Mouse (Mus musculus) limb, embryonic 12.5 days (tissue): ENCODE data around the gene Wrap53. TPM values are rescaled to one million over a fixed set of nuclear protein-coding genes. Genes with fewer than 3 reads are reported as not detected.
A peak's percentile ranks its signal among the peaks of the same experiment; 100 is the strongest.

ENCODE experiments used
- ATAC-seq: fragments of 200-750 bp; cut with Nextera tagmentation; 2 replicates; pipeline ENCODE4 v1.8.0; 2017; ENCODE audit warnings: low read depth, moderate TSS enrichment; ENCODE audit not compliant: insufficient number of reproducible peaks, insufficient read depth, low FRiP score, low TSS enrichment
- H3K27ac ChIP-seq: fragments of 300-500 bp; sonication (generic); 2 replicates; pipeline ENCODE4 v1.5.1; 2016; ENCODE audit warnings: mild to moderate bottlenecking, moderate library complexity
- H3K27me3 ChIP-seq: fragments of 300-500 bp; sonication (generic); 2 replicates; pipeline ENCODE4 v1.6.1; 2016; ENCODE audit warnings: mild to moderate bottlenecking, moderate library complexity
- H3K36me3 ChIP-seq: fragments of 300-500 bp; sonication (generic); 2 replicates; pipeline ENCODE4 v1.6.1; 2016; ENCODE audit warnings: mild to moderate bottlenecking, moderate library complexity
- H3K4me1 ChIP-seq: fragments of 300-500 bp; sonication (generic); replicated peaks from 2 replicates; pipeline ENCODE4 v1.6.1; 2016
- H3K4me2 ChIP-seq: fragments of 300-500 bp; sonication (generic); 2 replicates; pipeline ENCODE4 v1.6.1; 2016; ENCODE audit warnings: mild to moderate bottlenecking, moderate library complexity
- H3K4me3 ChIP-seq: fragments of 300-500 bp; sonication (generic); replicated peaks from 2 replicates; pipeline ENCODE4 v1.5.1; 2016; ENCODE audit warnings: mild to moderate bottlenecking
- H3K9ac ChIP-seq: fragments of 300-500 bp; sonication (generic); replicated peaks from 2 replicates; pipeline ENCODE4 v1.6.1; 2016; ENCODE audit warnings: mild to moderate bottlenecking, moderate library complexity
- H3K9me3 ChIP-seq: fragments of 300-500 bp; sonication (generic); 2 replicates; pipeline ENCODE4 v1.6.1; 2016; ENCODE audit warnings: mild to moderate bottlenecking, moderate library complexity
- WGBS: fragments of 180-500 bp; shearing (Covaris S2); methylation state at CpG from one replicate; pipeline ENCODE4 v1.1.7; 2016; 5-methylcytosine and 5-hydroxymethylcytosine counted together
- polyA plus RNA-seq: library from polyadenylated mRNA; unstranded; fragments of >200 nt; fragmentation: Nextera tagmentation; extraction: Ambion mirVana; gene quantifications from 2 replicates; pipeline ENCODE4 v1.2.1, GENCODE M21; 2016

Wrap53 gene
- polyA plus RNA-seq, 1 experiment from 2014 or later, result 39.0 TPM

GRCm38 (mm10) chr11:69584008-69584407 lies 4.0 kb upstream of the Wrap53 start:
- no peak for ATAC-seq
- H3K4me2 ChIP-seq, result no peak overlapping the region
- H3K4me1 ChIP-seq, result peaks cover 14% of the 10 kb centered on the region
- H3K9me3 ChIP-seq, result no peaks in the 10 kb centered on the region
- WGBS, result 86% methylated on average over 7 of the region's 7 CpGs
- H3K4me3 ChIP-seq, result no peak overlapping the region
- H3K9ac ChIP-seq, result no peak overlapping the region
- H3K27me3 ChIP-seq, result no peaks in the 10 kb centered on the region
- H3K36me3 ChIP-seq, result peaks cover 48% of the 10 kb centered on the region
- no peak overlapping the region for H3K27ac ChIP-seq

- no peak overlapping the region for H3K27ac ChIP-seq
- no peak for ATAC-seq
- H3K4me3 ChIP-seq, result peak overlapping the region; percentile 84
- peaks cover 25% of the 10 kb centered on the region for H3K4me1 ChIP-seq
- peaks cover 33% of the 10 kb centered on the region for H3K36me3 ChIP-seq
- no peaks in the 10 kb centered on the region for H3K9me3 ChIP-seq
- peak overlapping the region; percentile 89 for H3K4me2 ChIP-seq
- peak overlapping the region; percentile 83; the same call in 1 of the 2 replicates for H3K9ac ChIP-seq
- no peaks in the 10 kb centered on the region for H3K27me3 ChIP-seq
- 75% methylated on average over 9 of the region's 9 CpGs for WGBS
These were observed 2.3 kb upstream of the Wrap53 start for GRCm38 (mm10) chr11:69582230-69582805.

- Histone ChIP-seq H3K9me3 (no peaks in the 10 kb centered on the region), H3K4me1 (peaks cover 30% of the 10 kb centered on the region), H3K9ac (peak overlapping the region; percentile 83), H3K36me3 (peaks cover 33% of the 10 kb centered on the region), H3K4me2 (peak overlapping the region; percentile 89), H3K27ac (peak overlapping the region; percentile 97), H3K4me3 (peak overlapping the region; percentile 84), H3K27me3 (no peaks in the 10 kb centered on the region)
- 1% methylated on average over 8 of the region's 8 CpGs for WGBS
- ATAC-seq, result no peak
These were observed 1.8 kb upstream of the Wrap53 start for GRCm38 (mm10) chr11:69581814-69582213.

- H3K9me3 ChIP-seq, result no peaks in the 10 kb centered on the region
- ATAC-seq, result peak; percentile 73
- H3K36me3 ChIP-seq, result peaks cover 29% of the 10 kb centered on the region
- peaks cover 30% of the 10 kb centered on the region for H3K4me1 ChIP-seq
- H3K27me3 ChIP-seq, result no peaks in the 10 kb centered on the region
- H3K4me2 ChIP-seq, result peak overlapping the region; percentile 89
- 1% methylated on average over 36 of the region's 36 CpGs for WGBS
- peak overlapping the region; percentile 83 for H3K9ac ChIP-seq
- H3K27ac ChIP-seq, result peak overlapping the region; percentile 97
- H3K4me3 ChIP-seq, result peak overlapping the region; percentile 84
These were observed 1.2 kb upstream of the Wrap53 start for GRCm38 (mm10) chr11:69581147-69581688.

GRCm38 (mm10) chr11:69580572-69581146 lies 604 bp upstream of the Wrap53 start:
- Histone ChIP-seq H3K9ac (peak overlapping the region; percentile 83), H3K36me3 (peaks cover 32% of the 10 kb centered on the region), H3K27ac (peak overlapping the region; percentile 97), H3K9me3 (no peaks in the 10 kb centered on the region), H3K4me2 (peak overlapping the region; percentile 89), H3K4me1 (peaks cover 30% of the 10 kb centered on the region), H3K27me3 (no peaks in the 10 kb centered on the region), H3K4me3 (peak overlapping the region; percentile 84)
- WGBS, result 0% methylated on average over 25 of the region's 25 CpGs
- no peak for ATAC-seq

GRCm38 (mm10) chr11:69579128-69580017 lies 682 bp downstream of the Wrap53 start:
- peak overlapping the region; percentile 87 for H3K9ac ChIP-seq
- H3K27ac ChIP-seq, result peak overlapping the region; percentile 97
- peaks cover 36% of the 10 kb centered on the region for H3K36me3 ChIP-seq
- peak; percentile 88 for ATAC-seq
- H3K4me3 ChIP-seq, result peak overlapping the region; percentile 84
- H3K27me3 ChIP-seq, result no peaks in the 10 kb centered on the region
- 2% methylated on average over 39 of the region's 39 CpGs for WGBS
- peak overlapping the region; percentile 89 for H3K4me2 ChIP-seq
- peaks cover 30% of the 10 kb centered on the region for H3K4me1 ChIP-seq
- no peaks in the 10 kb centered on the region for H3K9me3 ChIP-seq

- Histone ChIP-seq H3K4me3 (peak overlapping the region; percentile 84), H3K36me3 (peaks cover 40% of the 10 kb centered on the region), H3K4me2 (peak overlapping the region; percentile 89), H3K27me3 (no peaks in the 10 kb centered on the region), H3K9me3 (no peaks in the 10 kb centered on the region), H3K4me1 (peaks cover 30% of the 10 kb centered on the region), H3K9ac (peak overlapping the region; percentile 87), H3K27ac (no peak overlapping the region; the same call in 1 of the 2 replicates)
- WGBS, result 10% methylated on average over 15 of the region's 15 CpGs
- no peak for ATAC-seq
These were observed 1.8 kb downstream of the Wrap53 start for GRCm38 (mm10) chr11:69578301-69578700.

- no peaks in the 10 kb centered on the region for H3K27me3 ChIP-seq
- H3K9me3 ChIP-seq, result no peaks in the 10 kb centered on the region
- WGBS, result 78% methylated on average over 5 of the region's 5 CpGs
- H3K27ac ChIP-seq, result no peak overlapping the region
- H3K4me1 ChIP-seq, result peaks cover 19% of the 10 kb centered on the region
- no peak for ATAC-seq
- H3K9ac ChIP-seq, result no peak overlapping the region
- no peak overlapping the region for H3K4me2 ChIP-seq
- no peak overlapping the region for H3K4me3 ChIP-seq
- H3K36me3 ChIP-seq, result peaks cover 52% of the 10 kb centered on the region
These were observed 3.7 kb downstream of the Wrap53 start for GRCm38 (mm10) chr11:69576307-69576706.

- Histone ChIP-seq H3K4me3 (no peak overlapping the region), H3K4me2 (no peak overlapping the region), H3K27ac (no peak overlapping the region), H3K9me3 (no peaks in the 10 kb centered on the region), H3K27me3 (no peaks in the 10 kb centered on the region), H3K4me1 (peaks cover 19% of the 10 kb centered on the region), H3K36me3 (peaks cover 63% of the 10 kb centered on the region), H3K9ac (no peak overlapping the region)
- ATAC-seq, result no peak
- WGBS, result 62% methylated on average over 3 of the region's 3 CpGs
These were observed 4.8 kb downstream of the Wrap53 start for GRCm38 (mm10) chr11:69575220-69575619.

GRCm38 (mm10) chr11:69565131-69565530 lies 14.9 kb downstream of the Wrap53 start:
- no peaks in the 10 kb centered on the region for H3K9me3 ChIP-seq
- H3K27ac ChIP-seq, result no peak overlapping the region
- 57% methylated on average over 8 of the region's 8 CpGs for WGBS
- no peaks in the 10 kb centered on the region for H3K27me3 ChIP-seq
- peaks cover 45% of the 10 kb centered on the region for H3K4me1 ChIP-seq
- H3K4me3 ChIP-seq, result no peak overlapping the region
- H3K9ac ChIP-seq, result no peak overlapping the region
- no peak overlapping the region for H3K4me2 ChIP-seq
- H3K36me3 ChIP-seq, result peaks cover 73% of the 10 kb centered on the region
- no peak for ATAC-seq

- peaks cover 66% of the 10 kb centered on the region for H3K36me3 ChIP-seq
- H3K4me3 ChIP-seq, result no peak overlapping the region
- H3K9me3 ChIP-seq, result no peaks in the 10 kb centered on the region
- H3K4me2 ChIP-seq, result no peak overlapping the region
- H3K9ac ChIP-seq, result no peak overlapping the region
- no peak for ATAC-seq
- H3K27ac ChIP-seq, result 0 out of 2 replicates have a peak overlapping the region, but pooled peaks have one; percentile 72
- WGBS, result 53% methylated on average over 3 of the region's 3 CpGs
- H3K27me3 ChIP-seq, result no peaks in the 10 kb centered on the region
- peaks cover 45% of the 10 kb centered on the region for H3K4me1 ChIP-seq
These were observed 15.7 kb downstream of the Wrap53 start for GRCm38 (mm10) chr11:69564391-69564790.
